ENCODE assay signal across 8 mouse cellular contexts in the genomic region with DNA sequence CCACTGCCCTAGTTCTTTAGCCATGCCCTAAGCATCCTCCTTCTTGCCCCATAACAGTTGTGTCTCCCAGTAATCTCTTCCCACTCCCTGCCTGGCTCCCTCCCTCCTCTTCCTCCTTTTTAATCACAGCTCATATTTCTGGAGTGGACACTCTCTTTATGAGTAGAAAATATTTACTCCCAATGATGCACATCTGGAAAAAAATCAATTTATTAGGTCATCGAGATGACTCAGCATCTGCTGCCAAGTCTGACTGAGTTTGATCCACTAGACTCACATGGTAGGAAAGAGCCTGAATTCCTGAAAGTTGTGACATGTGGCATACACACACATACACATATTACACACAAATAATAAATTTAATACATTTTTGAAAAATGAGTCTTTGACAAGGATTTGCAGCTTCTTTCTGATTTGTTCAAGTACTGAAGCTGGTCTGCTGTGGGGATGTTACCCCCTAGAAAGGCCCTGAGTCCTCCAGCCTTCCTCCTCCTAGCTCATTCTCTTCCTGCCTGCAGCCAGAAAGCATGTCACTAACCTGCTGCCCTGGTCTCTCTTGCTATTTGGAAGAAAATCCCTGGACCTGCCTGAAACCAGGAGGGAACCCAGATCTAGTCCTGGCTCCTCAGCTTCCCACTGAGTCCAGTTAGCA. TPM values are rescaled to one million over a fixed set of nuclear protein-coding genes. Genes with fewer than 3 reads are reported as not detected.
DNase-seq lines count a peak whose midpoint lies in the region; ATAC-seq and TF ChIP-seq lines count a peak whose summit lies in the region.

No protein-coding gene starts in this region.

- H3K9ac ChIP-seq in ES-E14 (ENCODE audit: insufficient read depth, low read depth, low read length, poor library complexity, severe bottlenecking), result no peak overlapping the region
- H3K9ac ChIP-seq in heart, embryonic 16.5 days (ENCODE audit: low read length), result peak overlapping the region; percentile 50
- peak overlapping the region; percentile 44 for H3K9ac ChIP-seq in liver, embryonic 14.5 days (replicated peaks)

- DNase-seq in A20 (ENCODE audit: low read depth, low spot score), result peak; percentile 8
- no peak for DNase-seq in ES-E14 (ENCODE audit: low read depth, low spot score)
- DNase-seq in liver, embryonic 14.5 days (ENCODE audit: low read depth in 3 of 3, low spot score in 3 of 3), result no peak
- DNase-seq in layer of hippocampus, adult 18-20 months (ENCODE audit: low spot score in 2 of 2), result no peak
- no peak for DNase-seq in adrenal gland, postnatal 4 days (ENCODE audit: low spot score in 2 of 2)
- DNase-seq in gastrocnemius, postnatal 25 days, result no peak
- no peak for DNase-seq in layer of hippocampus, postnatal 14 days (ENCODE audit: low spot score in 2 of 2)

- in situ Hi-C loops in ES-E14 (cut with MboI; ENCODE audit: low sequenced_read_pairs in 2 of 2, unreplicated experiment in 2 of 2), result no loop called here

- H3K4me3 ChIP-seq in ES-E14 (ENCODE audit: insufficient read depth in 1 of 2, low read depth in 1 of 2, low read length in 2 of 2, poor library complexity in 1 of 2, severe bottlenecking in 1 of 2), result peak overlapping the region in 1 of 2 experiments; percentile 16; a peak in 1 of 4 replicates
- peak overlapping the region; percentile 64 for H3K4me3 ChIP-seq in heart, embryonic 16.5 days (ENCODE audit: low read length)
- H3K4me3 ChIP-seq in liver, embryonic 14.5 days (ENCODE audit: insufficient read depth in 1 of 2, low read depth in 2 of 2, low read length in 2 of 2), result peak overlapping the region; percentile 50 to 74

- TF ChIP-seq EP300 in liver, embryonic 14.5 days (IDR thresholded peaks at IDR 0.05; ENCODE audit: low read depth), result no peak

- WGBS in heart, embryonic 16.5 days, result 84% methylated on average over 1 of the region's 1 CpGs
- WGBS in liver, embryonic 14.5 days (ENCODE audit: insufficient replicate concordance), result 38% methylated on average over 1 of the region's 1 CpGs

- ATAC-seq in heart, embryonic 16.5 days (replicated peaks; ENCODE audit: extremely low read depth, insufficient read depth, low FRiP score), result 0 out of 2 replicates have a peak, but pooled peaks have one; percentile 4
- peak; percentile 32 for ATAC-seq in liver, embryonic 14.5 days (ENCODE audit: insufficient read depth)

- H3K4me2 ChIP-seq in heart, embryonic 16.5 days (ENCODE audit: low read depth, low read length), result peak overlapping the region; percentile 70
- H3K4me2 ChIP-seq in liver, embryonic 14.5 days (ENCODE audit: low read depth), result peak overlapping the region; percentile 75

- no peak overlapping the region for H3K27ac ChIP-seq in ES-E14 (ENCODE audit: insufficient read depth, low read depth, low read length, poor library complexity, severe bottlenecking)
- H3K27ac ChIP-seq in heart, embryonic 16.5 days (ENCODE audit: low read length), result peak overlapping the region; percentile 68; the same call in 1 of the 2 replicates
- peak overlapping the region; percentile 19; the same call in 1 of the 2 replicates for H3K27ac ChIP-seq in liver, embryonic 14.5 days

- H3K36me3 ChIP-seq in ES-E14 (ENCODE audit: control insufficient read depth, insufficient read depth, low read length, poor library complexity, severe bottlenecking), result no peaks in the 10 kb centered on the region
- peaks cover 4% of the 10 kb centered on the region for H3K36me3 ChIP-seq in heart, embryonic 16.5 days (ENCODE audit: control insufficient read depth, insufficient read depth)
- peaks cover 10% of the 10 kb centered on the region for H3K36me3 ChIP-seq in liver, embryonic 14.5 days (replicated peaks; ENCODE audit: control insufficient read depth, insufficient read depth, low read depth)

- H3K9me3 ChIP-seq in ES-E14 (ENCODE audit: control insufficient read depth, insufficient read depth, low read depth, low read length), result no peaks in the 10 kb centered on the region
- H3K9me3 ChIP-seq in heart, embryonic 16.5 days (replicated peaks; ENCODE audit: control insufficient read depth, low read length), result no peaks in the 10 kb centered on the region
- no peaks in the 10 kb centered on the region for H3K9me3 ChIP-seq in liver, embryonic 14.5 days (ENCODE audit: control insufficient read depth, low read length)

- H3K27me3 ChIP-seq in heart, embryonic 16.5 days (ENCODE audit: control insufficient read depth, insufficient read depth, low read length), result no peaks in the 10 kb centered on the region
- H3K27me3 ChIP-seq in liver, embryonic 14.5 days (ENCODE audit: control insufficient read depth, insufficient read depth, low read length), result no peaks in the 10 kb centered on the region

- peaks cover 0 to 5% of the 10 kb centered on the region in 2 experiments; a peak in 1 of 4 replicates for H3K4me1 ChIP-seq in ES-E14 (ENCODE audit: control insufficient read depth in 2 of 2, insufficient read depth in 2 of 2, low read length in 2 of 2, poor library complexity in 1 of 2)
- peaks cover 12% of the 10 kb centered on the region for H3K4me1 ChIP-seq in heart, embryonic 16.5 days (ENCODE audit: control insufficient read depth, insufficient read depth, low read length)
- H3K4me1 ChIP-seq in liver, embryonic 14.5 days (replicated peaks; ENCODE audit: control insufficient read depth in 2 of 2, insufficient read depth in 2 of 2, low read length in 1 of 2), result peaks cover 13 to 26% of the 10 kb centered on the region in 2 experiments

- TF ChIP-seq CTCF in liver, embryonic 14.5 days (IDR thresholded peaks at IDR 0.05; ENCODE audit: low read depth), result no peak

TF ChIP-seq in ES-E14, 5 proteins besides CTCF, POLR2A, EP300 and RAD21:
- TF ChIP-seq HCFC1 (IDR thresholded peaks at IDR 0.05; ENCODE audit: borderline replicate concordance, insufficient read depth, low read length) (no peak), MAFK (IDR thresholded peaks at IDR 0.05; ENCODE audit: insufficient read depth, low read depth, low read length) (0 out of 2 replicates have a peak, but pooled peaks have one; percentile 20), ZC3H11A (IDR thresholded peaks at IDR 0.05; ENCODE audit: borderline replicate concordance, low read depth, low read length) (no peak), CHD2 (IDR thresholded peaks at IDR 0.05; ENCODE audit: low read depth, low read length) (no peak), ZNF384 (IDR thresholded peaks at IDR 0.05; ENCODE audit: low read depth, low read length) (no peak)

RNA-seq across cellular contexts. Expression of a gene that starts 27.0 kb away (rescaled TPM):
- total RNA-seq in ES-E14 (2012; rRNA removed), result not detected in 2 replicates
- polyA plus RNA-seq in heart, embryonic 16.5 days (2015; fragmentation: Nextera tagmentation; extraction: Ambion mirVana), result not detected in 2 replicates
- polyA plus RNA-seq in liver, embryonic 14.5 days (2012; rRNA removed), result 1.5 and 1.9 TPM in 2 replicates
- polyA plus RNA-seq in liver, embryonic 14.5 days (2014; fragmentation: Nextera tagmentation; extraction: Ambion mirVana), result 4.2 and 4.3 TPM in 2 replicates
- not detected for total RNA-seq in layer of hippocampus, adult 18-20 months (2021)
- 10 to 100 TPM in 1 of 2 experiments, under 1 TPM in 1; 0.31 to 14.1 TPM for total RNA-seq in adrenal gland, postnatal 4 days (2021)
- not detected for total RNA-seq in gastrocnemius, postnatal 25 days (2021)
- total RNA-seq in layer of hippocampus, postnatal 14 days (2021), result under 1 TPM; 0.14 to 0.33 TPM

RNA-seq across cellular contexts. Expression of a gene that starts 27.2 kb away (rescaled TPM):
- 7.5 and 15.0 TPM in 2 replicates for total RNA-seq in ES-E14 (2012; rRNA removed)
- polyA plus RNA-seq in heart, embryonic 16.5 days (2015; fragmentation: Nextera tagmentation; extraction: Ambion mirVana), result 15.2 and 20.5 TPM in 2 replicates
- 9.2 and 17.9 TPM in 2 replicates for polyA plus RNA-seq in liver, embryonic 14.5 days (2012; rRNA removed)
- 30.3 and 31.5 TPM in 2 replicates for polyA plus RNA-seq in liver, embryonic 14.5 days (2014; fragmentation: Nextera tagmentation; extraction: Ambion mirVana)
- total RNA-seq in layer of hippocampus, adult 18-20 months (2021), result 1 to 10 TPM in 1 of 2 experiments, under 1 TPM in 1; 0.91 to 1.7 TPM
- total RNA-seq in adrenal gland, postnatal 4 days (2021), result 10 to 100 TPM; 13.3 to 16.9 TPM
- 1 to 10 TPM; 2.5 to 3.9 TPM for total RNA-seq in gastrocnemius, postnatal 25 days (2021)
- 1 to 10 TPM; 1.6 to 2.2 TPM for total RNA-seq in layer of hippocampus, postnatal 14 days (2021)
